Mouse (Mus musculus) inflammation-experienced regulatory T-cells, adult 6 months (primary cell): ENCODE data around the gene Rin2. TPM values are rescaled to one million over a fixed set of nuclear protein-coding genes. Genes with fewer than 3 reads are reported as not detected.
"Not testable (repeated sequence)": the region's sequence is repeated elsewhere in the genome, so short reads cannot be mapped to it uniquely, and the experiment has no call there.

Experiments
- ATAC-seq: one replicate; pipeline ENCODE4 v1.8.0; 2017
- polyA plus RNA-seq, 3 experiments: library from polyadenylated mRNA; unstranded; fragments of 100-300 nt; shearing (Covaris generic); gene quantifications; one replicate each; pipeline ENCODE4 v1.2.1; 2017

The Rin2 gene
- polyA plus RNA-seq, 3 experiments from 2014 or later = 2.0 to 2.3 (median 2.1) TPM

DNA sequence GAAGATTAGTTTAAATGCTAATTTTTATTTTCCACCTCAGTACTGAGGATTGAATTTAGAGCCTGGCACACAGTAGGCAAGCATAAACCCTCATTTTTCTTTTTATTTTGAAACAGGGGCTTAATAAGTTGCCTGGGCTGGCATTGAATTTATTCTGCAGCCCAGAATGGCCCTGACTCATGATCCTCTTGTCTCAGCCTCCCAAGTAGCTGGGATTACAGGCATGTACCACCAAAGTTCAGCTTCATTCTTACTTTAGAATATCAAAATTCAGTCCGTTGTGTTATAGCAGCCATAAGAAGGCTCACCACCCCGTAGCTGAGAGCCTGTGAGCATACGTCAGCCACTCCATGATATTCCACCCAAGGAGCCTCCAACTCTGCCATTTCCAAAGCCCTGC is 191.2 kb downstream of the Rin2 start:
- ATAC-seq = no peak

DNA sequence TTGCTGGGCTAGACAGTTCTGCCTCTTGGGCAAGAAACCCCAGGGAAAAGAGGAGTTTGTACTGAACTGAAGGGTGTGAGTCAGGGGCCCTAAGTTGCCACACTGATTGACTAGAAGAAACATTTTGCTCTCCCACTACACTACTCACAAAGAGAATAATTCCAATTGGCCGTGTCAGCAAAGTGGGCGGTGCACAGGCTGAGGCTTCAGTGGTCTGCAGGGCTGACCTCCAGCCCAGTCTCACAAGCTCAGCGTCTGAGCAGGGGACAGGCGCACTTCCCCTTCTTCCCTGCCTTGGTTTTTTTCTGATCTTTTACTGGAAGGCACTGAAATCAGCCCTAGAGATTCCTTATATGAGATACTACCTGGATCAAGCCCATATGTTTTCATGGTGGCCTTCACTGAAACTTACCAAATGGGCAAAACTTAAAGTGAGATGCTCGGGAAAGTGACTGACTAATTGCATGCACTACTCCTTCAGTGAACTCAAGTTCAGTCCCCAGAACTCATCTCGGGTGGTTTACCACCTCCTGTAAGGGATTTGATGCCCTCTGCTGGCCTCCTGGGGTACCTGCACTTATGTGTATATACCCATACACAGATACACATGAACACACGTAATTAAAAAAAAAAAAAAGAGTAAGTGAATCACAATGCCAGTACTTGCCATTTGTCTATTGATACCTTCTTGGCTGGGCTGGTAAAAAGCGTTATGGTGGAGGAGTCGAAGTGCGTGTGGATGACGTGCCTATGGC is 191.9 kb downstream of the Rin2 start:
- ATAC-seq = no peak

DNA sequence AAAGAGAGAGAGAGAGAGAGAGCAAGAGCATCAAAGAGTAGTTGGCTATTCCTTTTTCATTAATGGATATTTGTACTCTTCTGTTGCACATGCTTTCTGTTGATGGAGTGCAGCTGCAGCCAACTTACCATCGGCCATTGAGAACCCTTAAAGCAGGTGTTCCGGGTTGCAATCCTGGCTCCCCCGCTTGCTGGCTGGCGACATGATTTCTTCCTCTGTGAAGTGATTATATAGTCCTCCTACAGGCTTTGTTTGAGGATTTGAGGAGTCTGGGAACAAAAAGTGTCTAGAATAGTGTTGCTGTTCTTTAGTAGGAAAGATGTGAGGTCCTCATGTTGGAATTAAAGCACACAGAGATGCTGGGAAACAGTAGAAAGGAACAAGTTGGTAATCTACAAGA is 196.3 kb downstream of the Rin2 start:
- no peak for ATAC-seq

DNA sequence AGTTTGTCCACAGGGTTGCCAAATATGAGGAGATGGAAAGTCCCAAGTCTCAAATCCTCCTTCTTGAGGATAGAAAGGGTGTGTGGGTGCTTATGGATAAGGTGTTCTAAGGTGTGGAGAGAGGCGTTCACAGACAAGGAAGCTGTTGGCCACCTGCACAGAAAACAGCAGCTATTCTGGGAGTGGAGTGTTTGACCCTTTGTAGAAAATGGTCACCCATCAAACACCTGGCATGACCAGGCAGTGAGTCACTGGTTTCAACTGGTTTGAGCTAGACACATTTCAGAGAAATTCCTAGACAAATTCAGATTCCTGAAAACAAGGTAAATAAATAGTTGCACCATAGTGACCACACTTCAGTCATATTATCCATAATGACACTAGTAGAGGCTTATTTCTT is 197.1 kb downstream of the Rin2 start:
- no peak for ATAC-seq

DNA sequence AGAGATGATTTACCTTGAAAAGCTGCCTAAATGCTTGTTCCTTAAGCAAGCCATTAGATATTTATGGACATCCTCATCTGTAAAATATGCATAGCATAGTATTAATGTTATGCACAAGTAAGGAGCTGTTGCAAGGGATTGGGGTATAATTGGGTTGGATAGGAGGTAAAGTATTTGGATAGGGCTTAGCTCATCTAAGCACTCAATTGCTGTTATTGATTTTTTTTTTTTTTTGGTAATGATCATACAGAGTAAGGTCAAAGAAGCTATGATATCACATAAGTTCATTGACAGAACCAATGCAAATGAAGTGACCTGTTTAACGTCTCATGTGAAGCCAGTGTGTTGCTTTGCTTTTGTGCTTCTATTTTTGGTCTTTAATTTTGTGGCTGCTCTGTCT is 198.9 kb downstream of the Rin2 start:
- ATAC-seq = no peak

DNA sequence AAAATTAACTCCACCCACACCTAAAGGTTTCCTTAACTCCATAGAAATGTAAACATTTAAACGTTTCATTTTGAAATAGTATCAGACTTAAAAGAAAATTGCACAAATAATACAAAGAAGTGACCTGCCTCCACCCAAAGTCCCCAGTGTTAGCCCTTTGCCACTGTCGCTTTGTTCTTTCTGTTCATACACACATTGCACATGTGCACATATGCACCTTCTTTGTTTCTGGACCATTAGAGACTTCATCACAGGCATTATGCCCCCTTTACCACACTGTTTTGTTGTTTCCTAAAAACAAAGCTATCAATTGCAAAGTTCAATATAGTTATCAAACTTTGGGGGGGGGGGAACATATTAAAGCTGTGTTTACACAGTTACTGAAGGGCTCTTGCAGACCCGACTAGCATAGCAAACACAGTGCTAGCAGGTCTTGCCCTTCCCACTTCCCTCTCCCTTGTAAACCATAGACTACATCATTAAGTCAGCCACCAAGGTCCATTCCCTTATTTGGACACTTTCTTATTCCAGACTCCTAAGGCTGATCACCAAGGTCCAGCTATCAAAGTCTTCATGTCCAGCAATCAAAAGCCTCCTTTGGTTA is 200.0 kb downstream of the Rin2 start:
- ATAC-seq = no peak

DNA sequence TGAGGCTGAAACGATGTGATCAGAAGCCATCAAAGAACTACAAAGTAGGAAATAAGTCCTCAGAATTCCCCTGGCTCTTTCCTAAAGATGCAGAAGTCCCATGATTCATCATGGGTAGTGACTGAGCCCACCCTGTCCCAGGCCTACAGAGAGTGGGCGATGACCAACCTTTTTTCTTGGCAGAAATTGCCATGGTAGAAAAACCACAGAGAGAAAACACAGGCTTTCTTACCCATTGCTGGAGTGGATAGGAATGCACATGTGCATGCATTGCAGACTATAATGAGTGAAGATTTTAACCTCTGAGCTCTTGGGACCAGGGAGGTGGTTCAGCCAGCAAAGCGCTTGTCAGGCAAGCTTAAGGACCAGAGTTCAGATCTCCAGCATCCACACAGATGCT is 202.2 kb downstream of the Rin2 start:
- no peak for ATAC-seq

DNA sequence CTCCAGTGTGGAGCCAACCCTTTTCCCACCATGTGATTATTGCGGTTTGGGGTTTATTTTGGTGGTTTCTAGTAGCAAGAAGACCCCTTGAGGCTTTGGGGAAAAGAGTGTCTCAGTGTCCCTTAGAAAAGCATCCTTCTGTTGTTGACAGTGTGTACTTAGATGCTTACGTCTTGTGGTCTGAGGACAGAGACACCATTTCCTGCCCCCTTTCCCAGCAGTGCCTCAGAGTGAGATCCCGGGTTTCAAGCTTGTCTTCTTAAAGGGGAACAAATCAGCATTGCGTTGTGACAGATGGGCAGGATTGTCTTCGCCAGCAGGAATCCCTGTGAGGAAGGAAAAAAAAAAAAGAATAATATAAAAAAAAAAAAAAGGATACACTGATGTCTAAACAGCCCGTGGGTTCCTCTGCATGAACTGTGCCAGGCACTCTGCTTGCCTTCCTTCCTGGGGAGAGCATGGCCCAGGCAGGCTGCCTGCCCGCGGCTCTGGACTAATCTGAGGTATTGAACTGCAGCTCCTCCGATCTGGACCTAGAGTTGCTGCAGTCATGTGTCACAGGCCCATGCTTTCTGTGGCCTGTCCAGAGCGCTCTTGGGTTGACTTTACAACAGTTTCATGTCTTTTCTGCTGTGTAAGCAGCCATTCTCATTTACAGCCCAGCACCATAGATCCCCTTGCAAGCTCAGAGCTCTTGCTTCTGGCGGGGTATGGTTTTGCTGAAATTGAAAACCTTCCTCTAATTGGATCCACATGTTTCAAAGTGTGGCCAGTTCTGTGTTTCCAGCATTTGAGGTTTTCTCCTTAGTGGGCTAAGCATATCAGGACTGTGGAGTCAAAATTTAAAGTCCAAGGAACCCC is 206.1 kb downstream of the Rin2 start:
- ATAC-seq = no peak

DNA sequence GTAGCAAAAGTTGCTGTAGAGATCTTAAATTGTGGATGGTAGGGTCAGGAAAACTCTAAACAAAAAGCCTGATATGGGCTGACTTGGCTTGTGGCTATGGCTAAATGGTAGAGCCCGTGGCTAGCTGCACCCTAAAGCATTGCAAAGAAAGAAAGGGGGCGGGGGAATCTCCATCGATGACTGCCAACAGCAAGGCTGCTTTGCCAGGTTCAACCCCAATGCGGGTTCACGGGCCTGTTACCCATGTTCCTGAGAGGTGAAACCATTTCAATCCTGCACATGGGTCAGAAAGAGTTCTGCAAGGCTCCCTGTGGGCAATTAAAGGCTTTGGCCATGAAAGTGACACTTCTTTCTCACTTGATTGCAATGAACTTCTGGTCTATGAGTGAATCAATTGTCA is 206.9 kb downstream of the Rin2 start:
- no peak for ATAC-seq

DNA sequence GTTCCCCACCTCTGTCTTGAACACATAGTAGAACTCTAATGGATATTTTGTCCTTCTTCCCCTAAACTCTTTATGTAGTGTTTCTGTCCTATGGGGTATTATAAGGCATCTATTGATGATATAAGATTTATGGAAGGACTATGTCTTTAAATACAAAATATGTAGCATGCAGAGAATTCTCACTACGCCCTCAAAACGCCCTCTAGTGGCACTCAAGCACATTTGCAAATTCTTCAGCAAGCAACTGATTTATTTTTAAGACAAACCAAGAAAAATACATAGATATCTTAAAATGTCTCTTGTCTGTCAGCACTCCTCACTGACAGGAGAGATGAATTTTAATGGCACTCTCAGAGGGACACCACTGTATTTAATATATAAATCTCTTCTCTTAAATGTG is 207.4 kb downstream of the Rin2 start:
- ATAC-seq = peak; percentile 21

DNA sequence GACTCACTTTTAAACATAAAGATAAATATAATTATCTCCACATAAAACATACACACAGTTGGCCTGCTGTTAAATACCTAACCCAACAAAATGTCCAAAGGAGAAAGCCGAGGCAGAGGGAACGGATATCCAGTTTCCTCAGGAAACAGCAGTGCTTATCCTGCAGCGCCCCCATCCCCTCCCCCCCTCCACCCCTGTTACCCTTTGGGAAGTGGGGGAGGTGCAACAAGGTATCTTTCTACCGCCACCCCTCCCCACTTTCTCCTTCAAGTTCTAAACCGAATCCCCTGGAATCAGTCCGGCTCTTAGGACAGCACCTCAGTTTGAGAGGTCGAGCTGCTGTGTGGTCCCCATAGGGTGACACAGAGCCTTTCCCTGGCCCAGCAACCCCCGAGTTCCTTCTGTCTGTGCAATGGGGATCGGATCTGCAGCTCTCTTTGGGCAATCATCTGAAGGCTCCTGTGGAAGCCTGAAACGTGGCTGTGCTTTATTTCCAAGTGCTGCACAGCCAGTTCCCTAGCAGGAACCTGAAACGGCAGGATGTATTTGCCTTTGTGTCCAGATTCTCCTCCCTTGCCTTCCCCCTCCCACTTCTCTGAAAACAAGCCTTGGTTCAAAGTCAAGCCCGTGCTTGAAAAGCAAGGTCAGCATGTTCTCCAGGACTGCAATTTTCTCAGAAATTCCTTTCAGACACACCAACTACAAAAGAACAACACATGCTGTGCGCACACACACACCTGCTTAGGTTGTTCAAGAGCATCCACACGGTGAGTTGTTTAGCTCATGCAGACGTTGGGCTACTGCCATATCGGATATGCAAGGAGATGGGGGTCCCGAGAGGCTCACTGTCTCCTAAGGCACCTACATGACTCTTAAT is 209.3 kb downstream of the Rin2 start:
- ATAC-seq = no peak

DNA sequence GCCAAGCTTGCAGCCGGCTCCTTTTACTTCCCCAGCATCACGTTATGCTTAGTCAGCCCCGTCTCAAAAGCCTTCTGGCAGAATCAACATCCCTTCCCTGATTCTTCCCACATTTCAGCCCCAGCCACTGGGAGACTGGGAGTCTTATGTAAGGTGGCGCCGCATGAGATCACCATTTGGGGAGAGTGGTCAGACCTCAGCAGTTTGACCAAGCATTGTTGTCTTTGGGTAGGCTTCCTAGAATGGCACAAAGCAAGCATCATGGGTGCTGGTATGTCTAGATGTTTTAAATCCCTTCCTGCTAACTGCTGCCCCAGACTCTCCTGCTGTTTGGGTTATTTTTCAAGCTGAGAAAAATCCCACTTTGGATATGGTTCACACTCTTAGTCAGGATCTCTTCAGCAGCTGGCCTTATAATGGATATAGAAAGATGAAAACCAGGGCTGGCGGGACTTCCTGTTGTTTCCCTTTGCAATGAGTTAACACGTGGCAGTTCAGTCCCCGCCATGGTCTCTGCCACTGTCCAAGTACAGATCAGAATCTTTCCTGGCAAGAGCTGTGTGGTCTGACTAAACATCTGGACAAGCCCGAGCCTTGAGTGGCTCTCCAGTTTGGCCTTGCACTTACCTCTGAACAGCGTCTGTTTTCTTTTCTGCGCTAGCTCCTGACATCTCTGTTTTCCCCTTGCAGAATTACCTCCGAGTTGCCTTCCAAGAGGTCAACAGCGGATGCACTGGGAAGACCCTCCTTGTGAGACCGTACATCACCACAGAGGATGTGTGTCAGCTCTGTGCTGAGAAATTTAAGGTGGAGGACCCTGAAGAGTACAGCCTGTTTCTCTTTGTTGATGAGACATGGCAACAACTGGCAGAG is 210.1 kb downstream of the Rin2 start:
- ATAC-seq = no peak

DNA sequence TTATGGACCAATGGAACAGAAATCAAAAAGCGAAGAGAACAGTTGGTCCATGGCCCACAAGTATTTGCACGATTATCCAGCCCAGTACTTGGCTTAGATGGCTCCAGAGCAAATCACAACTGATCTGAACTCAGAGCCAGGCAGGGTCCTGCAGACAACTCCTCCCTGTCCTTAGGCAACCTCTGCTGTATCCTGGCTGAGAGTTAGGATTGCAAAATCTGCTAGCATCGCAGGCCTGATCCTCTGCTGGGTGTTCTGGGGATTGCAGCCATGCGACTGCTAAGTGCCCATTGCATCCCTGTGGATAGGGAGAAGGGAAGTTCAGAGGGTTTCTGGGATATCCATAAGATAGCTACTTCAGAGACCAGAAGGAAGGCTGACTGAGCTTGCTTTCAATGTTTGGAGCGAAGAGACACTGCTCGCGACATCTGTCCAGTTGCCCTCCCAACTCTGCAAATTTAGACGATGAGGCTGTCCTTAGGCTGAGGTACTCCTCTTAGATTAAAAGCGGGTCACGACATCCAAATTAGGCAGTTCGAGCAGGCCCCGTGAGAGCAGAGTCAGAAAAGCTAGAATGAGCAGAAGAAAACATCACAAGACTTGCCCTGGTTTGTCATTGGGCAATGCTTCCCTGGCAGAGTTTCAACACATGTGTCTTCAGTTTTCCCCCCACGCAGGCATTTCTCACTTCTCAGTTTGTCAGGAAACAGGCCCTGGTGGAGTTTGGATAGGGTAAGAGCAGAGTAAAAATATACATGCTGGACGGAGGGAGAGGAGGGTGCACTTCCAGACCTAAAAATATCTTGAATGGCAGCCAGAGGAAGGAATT is 213.1 kb downstream of the Rin2 start:
- ATAC-seq = no peak

DNA sequence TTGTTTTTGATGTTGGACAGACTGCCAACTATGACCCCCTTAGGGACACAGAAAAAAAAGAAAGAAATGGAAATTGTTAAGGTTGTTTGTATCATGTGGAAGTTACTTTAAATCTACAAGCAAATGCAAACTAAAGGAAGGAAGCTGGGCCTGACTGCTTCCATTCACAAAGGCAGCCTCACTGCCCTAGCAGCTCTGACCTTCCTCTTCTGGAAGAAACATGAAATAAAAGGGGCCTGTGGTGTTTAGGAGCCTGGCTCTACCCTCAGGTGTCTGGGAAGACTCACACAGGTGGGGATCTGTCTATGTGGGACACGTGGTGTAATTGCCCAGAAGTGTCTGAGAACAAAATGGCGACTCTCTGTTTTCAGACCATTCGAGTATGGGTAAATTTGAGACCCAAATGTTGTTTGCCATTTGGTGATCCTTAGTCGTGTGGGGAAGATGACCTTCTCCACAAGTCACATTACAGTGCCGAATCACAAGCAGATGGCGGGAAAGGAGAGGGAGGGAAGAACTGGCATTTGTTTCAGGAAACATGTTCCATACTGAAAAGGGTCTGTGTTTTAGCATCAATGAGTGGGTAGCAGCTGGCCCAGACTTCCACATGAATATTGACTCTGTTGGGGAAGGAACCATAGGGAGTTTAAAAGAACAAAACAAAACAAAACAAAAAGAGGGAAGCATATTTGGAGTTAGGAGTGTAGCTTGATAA is 213.9 kb downstream of the Rin2 start:
- no peak for ATAC-seq

DNA sequence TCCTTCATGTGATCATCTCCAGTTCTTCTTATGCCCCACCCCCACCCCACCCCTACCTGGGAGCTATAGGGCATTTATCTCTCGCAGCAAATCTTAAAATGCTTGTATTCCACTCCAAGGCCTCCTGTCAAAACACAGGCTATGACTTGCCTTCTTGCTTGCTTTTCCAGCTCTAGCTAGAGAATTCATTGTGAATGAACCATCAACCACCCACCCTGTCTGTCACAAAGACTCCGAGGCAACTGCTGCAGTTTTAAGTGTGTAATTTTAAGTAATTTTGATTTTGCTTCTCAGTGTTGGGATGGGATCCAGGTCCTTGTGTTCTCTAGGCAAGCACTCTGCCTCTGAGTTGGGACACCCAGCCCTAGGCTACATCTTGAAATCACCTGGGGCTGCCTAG is 215.6 kb downstream of the Rin2 start:
- no peak for ATAC-seq

DNA sequence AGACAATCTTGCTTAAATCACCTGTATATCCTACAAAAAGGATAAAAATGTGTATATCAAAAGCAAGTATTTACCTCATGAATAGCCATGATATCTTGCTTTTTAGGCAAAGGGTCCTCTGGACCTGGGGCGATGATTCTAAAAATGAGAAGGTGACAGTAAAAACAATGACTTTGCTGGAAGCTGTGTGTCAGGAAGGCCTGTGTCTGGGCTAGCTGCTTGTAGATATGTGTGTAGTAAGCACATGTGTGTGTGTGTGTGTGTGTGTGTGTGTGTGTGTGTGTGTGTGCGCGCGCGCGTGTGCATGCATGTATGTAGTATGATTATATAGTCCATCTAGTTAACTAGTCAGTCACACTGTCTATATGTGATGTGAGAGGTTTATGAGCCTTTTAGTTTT is 218.7 kb downstream of the Rin2 start:
- ATAC-seq = no peak

DNA sequence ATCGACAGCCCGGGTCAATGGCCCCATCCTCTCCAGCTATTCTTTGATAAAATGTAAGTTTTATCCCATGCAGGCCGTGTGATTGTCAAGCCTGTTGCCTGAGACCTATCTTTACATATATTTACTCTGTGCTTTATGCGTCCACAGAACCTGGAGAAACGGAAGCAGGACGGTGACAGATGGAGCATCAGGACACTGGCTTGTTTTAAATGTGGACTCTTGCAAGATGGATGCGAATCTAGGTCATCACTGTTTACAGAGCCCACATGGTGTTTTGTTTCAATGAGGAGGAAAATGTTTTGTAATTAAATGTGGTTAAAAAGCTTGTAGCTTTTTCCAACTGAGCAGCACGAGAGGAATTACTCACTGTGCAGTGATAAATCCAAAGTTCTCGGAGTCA is 223.1 kb downstream of the Rin2 start:
- no peak for ATAC-seq

DNA sequence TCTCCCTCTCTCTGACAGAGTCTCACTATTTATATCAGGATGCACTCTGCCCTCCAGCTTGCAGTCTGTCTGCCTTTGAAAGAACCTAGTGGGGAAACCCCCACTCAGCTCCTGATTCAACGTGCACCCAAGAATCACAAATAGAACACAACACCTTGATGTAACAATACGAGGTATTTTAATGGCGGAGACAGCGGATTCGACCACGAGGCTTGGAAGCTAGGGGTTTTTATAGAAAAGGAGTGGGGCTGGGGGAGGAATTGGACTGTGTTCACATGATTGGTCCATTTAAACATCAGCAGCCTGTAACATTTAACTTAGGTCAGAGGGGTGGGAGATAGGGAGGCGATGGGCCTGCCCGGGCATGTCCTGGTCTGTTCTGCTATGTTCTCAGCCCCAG is 225.3 kb downstream of the Rin2 start:
- not testable (repeated sequence) for ATAC-seq

DNA sequence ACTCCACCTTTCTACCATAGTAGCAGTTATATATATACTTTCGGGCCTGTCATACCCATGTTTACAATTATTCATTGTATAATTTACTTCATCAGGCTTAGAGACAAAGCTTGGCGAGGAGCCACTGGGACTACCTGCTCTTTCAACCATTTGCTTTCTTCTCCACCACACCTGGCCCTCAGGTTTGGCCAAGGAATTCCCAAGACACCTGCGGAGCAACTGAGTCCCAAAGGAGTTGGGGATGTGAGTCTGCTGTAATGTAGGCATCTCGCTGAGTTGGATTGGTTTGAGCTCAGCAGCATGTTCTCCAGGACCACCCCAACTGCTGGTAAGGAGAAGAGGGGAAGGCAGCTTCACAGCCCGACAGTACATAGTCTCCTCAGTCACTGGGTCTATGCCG is 226.8 kb downstream of the Rin2 start, which contains the start of gene Naa20:
Gene Naa20 (plus strand): TSS at position 239 of the 400 bp plus-strand sequence.
- ATAC-seq = no peak
